Mouse (Mus musculus) heart, postnatal 0 days (tissue): ENCODE data around the gene Inava.

ENCODE experiments used
- CTCF ChIP-seq: IDR thresholded peaks from 2 replicates; pipeline ENCODE4 v1.5.1; 2016; ENCODE audit warnings: antibody characterized with exemption, control low read depth, low read depth
- EP300 ChIP-seq: IDR thresholded peaks from 2 replicates; pipeline ENCODE4 v1.6.1; 2016; ENCODE audit warnings: antibody characterized with exemption, low read depth

DNA sequence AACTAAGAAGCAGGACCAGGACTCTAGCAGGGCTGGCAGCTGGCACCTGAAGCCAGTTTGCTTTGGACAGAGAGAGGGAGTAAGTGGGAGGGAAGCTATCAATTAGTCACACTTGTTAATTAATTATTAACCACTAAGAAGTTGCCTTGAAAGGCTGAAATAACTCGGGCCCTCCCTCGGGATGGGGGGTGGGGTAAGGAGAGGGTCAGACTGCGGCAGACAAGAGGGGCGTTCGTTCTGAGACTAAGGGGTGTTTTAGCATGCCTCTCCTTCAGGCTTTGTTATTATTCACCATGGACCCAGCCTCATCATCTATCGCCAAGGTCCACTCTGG lies 5.1 kb downstream of the Inava start:
- TF ChIP-seq CTCF: no peak
- no peak for TF ChIP-seq EP300
